Mouse (Mus musculus) inflammation-experienced regulatory T-cells, adult 6 months (primary cell): Measurements from ENCODE around the gene Aarsd1. TPM values are rescaled to one million over a fixed set of nuclear protein-coding genes. Genes with fewer than 3 reads are reported as not detected.
"Not testable (repeated sequence)": the region's sequence is repeated elsewhere in the genome, so short reads cannot be mapped to it uniquely, and the experiment has no call there.

Experiments used
- ATAC-seq: one replicate; pipeline ENCODE4 v1.8.0; 2017
- polyA plus RNA-seq, 3 experiments: library from polyadenylated mRNA; unstranded; fragments of 100-300 nt; shearing (Covaris generic); gene quantifications; one replicate each; pipeline ENCODE4 v1.2.1; 2017

The Aarsd1 gene
- polyA plus RNA-seq, 3 experiments from 2014 or later, result 34.2 to 43.2 (median 40.5) TPM

GRCm38 (mm10) chr11:101446860-101447259 is 29.4 kb upstream of the Aarsd1 start:
- ATAC-seq, result not testable (repeated sequence)

GRCm38 (mm10) chr11:101446319-101446718 is 28.9 kb upstream of the Aarsd1 start:
- ATAC-seq, result no peak

DNA sequence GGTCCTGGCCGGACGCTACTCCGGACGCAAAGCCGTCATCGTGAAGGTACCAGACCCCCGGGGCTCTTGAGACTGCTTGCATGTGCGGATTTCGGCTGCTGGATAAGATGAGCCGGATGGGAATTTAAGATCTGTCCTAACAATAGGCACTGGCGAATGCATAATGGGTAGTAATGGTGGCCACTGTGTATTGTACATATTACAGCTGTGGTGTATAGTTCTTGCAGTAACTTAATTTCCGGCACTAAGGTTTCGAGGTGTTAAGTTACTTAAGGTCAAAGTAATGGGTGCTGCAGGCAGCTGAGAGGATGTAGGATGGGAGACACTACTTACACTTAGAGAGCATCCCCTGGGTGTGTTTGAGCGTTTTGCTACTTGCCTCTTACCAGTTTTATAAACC is 25.3 kb upstream of the Aarsd1 start:
- ATAC-seq, result no peak

DNA sequence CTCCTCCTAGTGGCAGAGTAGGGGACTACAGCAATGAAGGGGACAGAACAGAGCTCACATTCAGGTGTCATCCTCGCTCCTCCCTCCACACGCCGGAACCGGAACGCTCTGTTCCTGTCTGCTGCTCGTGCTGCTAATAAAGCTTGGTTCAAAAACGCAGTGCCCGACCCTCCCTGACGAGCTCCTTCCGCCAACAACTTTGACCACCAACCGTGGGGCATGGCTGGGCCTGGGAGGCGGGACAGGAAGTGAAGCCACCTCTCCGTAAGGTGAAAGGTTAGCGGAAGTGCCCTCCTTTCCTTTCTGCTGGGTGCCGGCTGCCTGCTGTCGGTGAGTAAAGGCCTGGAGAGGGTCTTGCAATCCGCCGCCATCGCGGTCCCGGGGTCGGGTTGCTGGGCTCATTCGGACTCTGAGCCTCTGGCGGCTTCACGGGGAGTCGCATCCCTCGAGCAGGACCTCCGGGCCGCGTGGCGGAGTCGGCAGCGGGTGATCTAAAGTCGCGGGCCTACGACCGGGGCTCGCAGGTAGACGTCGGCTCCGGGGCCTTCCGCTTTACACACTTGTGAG is 24.8 kb upstream of the Aarsd1 start, which contains the start of gene Rpl27:
TSS of gene Rpl27 (plus strand) at position 172 of the 567 bp plus-strand sequence.
- ATAC-seq, result peak; percentile 96

GRCm38 (mm10) chr11:101441450-101442126 is 24.2 kb upstream of the Aarsd1 start:
- not testable (repeated sequence) for ATAC-seq

GRCm38 (mm10) chr11:101438006-101438405 is 20.6 kb upstream of the Aarsd1 start:
- not testable (repeated sequence) for ATAC-seq

GRCm38 (mm10) chr11:101436916-101437315 is 19.5 kb upstream of the Aarsd1 start:
- ATAC-seq, result no peak

DNA sequence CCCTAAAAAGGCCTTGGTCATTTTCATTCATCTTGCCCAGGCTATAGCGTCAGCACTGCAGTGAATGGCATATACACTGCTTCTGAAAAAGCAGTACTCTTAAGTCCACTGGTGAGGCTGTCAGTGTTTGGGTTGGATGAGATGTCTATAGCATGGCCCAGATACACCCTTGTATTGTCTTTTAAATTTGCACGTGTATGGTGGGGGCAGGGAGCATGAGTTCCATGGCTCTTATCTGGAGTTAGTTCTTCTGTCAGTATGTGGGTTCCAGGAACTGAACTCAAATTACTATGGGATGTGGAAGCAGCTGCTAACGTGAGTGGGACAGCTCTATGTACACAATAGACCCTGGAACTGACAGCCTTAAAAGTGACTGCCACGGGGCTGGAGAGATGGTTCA is 18.4 kb upstream of the Aarsd1 start:
- no peak for ATAC-seq

DNA sequence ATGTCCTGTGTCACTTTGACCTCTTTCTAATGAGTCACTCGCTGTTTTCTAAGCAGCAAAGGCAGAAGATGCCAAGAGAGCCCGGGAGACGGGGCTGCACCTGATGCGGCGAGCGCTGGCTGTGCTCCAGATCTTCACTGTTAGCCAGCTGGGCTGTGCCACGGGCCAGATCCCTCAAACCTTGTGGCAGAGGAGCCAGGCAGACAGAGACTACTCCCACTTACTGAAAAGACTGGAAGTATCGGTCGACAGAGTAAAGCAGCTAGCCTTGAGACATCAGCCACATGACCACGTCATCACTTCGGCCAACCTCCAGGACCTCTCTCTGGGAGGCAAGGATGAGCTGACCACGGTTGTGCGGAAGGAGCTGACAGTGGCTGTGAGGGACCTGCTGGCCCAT is 16.0 kb upstream of the Aarsd1 start:
- no peak for ATAC-seq

DNA sequence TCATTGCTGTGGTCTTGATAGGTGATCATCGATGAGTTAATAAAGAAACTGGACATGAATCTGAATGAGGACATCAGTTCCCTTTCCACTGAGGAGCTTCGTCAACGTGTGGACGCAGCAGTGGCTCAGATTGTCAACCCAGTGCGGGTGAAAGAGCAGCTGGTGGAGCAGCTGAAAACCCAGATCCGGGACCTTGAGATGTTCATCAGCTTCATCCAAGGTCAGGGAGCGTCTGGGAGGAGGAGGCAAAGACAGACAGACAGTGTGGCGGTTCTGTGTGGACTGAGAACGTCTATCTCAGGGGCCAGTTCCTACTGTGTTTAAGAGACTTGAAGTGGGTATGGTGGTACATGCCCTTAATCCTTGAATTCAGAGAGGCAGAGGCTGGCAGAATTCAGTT is 13.9 kb upstream of the Aarsd1 start:
- no peak for ATAC-seq

- no peak for ATAC-seq
These were observed 8.8 kb upstream of the Aarsd1 start for GRCm38 (mm10) chr11:101426165-101426564.

- ATAC-seq, result peak; percentile 95
These were observed 7.8 kb upstream of the Aarsd1 start, which contains the start of the genes Rundc1 and Ptges3l for GRCm38 (mm10) chr11:101424925-101425813. Gene Rundc1, plus strand, starts transcription at chr11:101425085. Gene Ptges3l, minus strand, starts transcription at chr11:101425333.

- peak; percentile 3 for ATAC-seq
These were observed 6.9 kb upstream of the Aarsd1 start, which contains the start of gene Gm27029 for GRCm38 (mm10) chr11:101424105-101424851. Gene Gm27029, minus strand, starts transcription at chr11:101424796.

GRCm38 (mm10) chr11:101420148-101420547 is 2.7 kb upstream of the Aarsd1 start:
- ATAC-seq, result no peak

GRCm38 (mm10) chr11:101419610-101420009 is 2.2 kb upstream of the Aarsd1 start:
- no peak for ATAC-seq

DNA sequence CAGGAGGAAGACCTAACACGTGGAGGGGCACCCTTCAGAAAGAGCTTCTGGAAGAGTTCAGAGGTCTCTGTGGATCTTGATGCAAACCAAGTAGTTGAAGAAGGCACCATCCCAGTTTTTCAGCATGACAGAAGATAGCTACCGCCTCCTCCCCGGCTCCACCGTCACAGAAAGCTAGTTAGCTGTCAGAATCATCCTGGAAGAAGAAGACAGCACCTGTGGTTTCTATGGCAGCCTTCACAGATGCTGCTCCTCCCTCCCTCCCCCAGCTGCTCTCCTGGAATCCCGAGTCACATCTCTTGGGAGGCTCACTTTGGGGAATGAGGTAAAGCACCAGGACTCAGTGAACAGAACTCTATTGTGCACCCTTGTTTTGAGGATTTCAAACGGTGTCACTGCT is 1.6 kb upstream of the Aarsd1 start:
- ATAC-seq, result no peak

GRCm38 (mm10) chr11:101416433-101417100 is 848 bp downstream of the Aarsd1 start:
- ATAC-seq, result no peak

- ATAC-seq, result no peak
These were observed 2.1 kb downstream of the Aarsd1 start for GRCm38 (mm10) chr11:101415306-101415705.

GRCm38 (mm10) chr11:101395110-101395509 is 22.3 kb downstream of the Aarsd1 start:
- ATAC-seq, result no peak

DNA sequence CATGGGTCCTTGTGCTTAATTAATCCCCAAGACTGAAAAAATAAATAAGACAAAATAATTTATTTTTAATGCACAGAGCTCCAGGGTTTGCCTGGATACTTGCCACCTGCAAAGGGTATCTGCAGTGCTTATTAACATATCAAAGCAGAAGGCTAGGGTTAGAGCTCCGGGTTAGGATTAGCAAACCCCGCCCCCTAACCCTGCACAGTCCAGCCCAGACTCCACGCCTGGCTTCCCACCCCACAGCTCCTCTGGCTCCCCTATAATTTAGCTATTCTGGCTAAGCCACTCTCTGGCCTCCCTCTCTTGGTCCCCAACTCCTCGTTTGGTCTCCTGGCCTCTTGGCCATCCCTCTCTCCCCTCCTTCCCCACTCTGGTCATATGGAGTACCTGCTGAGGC is 35.6 kb downstream of the Aarsd1 start:
- ATAC-seq, result no peak

DNA sequence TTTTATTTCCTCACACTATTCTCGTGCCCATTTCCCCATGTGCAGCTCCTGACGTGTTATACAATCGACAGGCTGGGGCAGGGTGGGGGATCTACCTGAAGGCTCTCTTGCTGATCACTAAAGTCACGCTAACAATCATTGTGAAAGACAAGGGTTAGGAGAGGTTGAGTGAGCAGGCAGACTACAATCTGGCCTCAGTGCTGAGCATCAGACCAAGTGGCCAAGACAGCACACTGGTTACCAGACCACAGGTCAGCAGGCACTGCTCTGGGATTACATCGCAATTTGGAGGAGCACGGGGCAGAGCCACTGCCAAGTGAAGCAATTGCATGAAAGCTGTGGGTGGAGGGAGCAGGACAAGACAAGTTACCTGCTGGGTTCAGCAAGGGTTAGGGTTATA is 38.5 kb downstream of the Aarsd1 start:
- ATAC-seq, result no peak

DNA sequence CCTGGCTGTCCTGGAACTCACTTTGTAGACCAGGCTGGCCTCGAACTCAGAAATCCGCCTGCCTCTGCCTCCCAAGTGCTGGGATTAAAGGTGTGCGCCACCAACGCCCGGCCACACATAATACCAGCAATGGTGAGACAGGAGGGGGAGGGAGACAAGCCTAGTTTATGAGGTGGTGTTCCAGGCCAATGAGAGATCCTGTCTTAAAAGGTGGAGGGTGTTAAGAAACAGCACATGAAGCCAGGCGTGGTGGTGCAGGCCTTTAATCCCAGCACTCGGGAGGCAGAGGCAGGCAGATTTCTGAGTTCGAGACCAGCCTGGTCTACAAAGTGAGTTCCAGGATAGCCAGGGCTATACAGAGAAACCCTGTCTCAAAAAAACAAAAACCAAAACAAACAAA is 39.2 kb downstream of the Aarsd1 start:
- not testable (repeated sequence) for ATAC-seq
